Mouse (Mus musculus) neural tube, embryonic 14.5 days (tissue): ENCODE measurements around the gene Angptl8. TPM values are rescaled to one million over a fixed set of nuclear protein-coding genes. Genes with fewer than 3 reads are reported as not detected.

Experiments
- ATAC-seq: fragments of 200-750 bp; cut with Nextera tagmentation; 2 replicates; pipeline ENCODE4 v1.8.0; 2017; ENCODE audit warnings: low read depth, mild to moderate bottlenecking, moderate TSS enrichment, moderate library complexity
- H3K27ac ChIP-seq: fragments of 300-500 bp; sonication (generic); 2 replicates; pipeline ENCODE4 v1.5.1; 2014; ENCODE audit warnings: low read depth, mild to moderate bottlenecking, control low read depth, low read length, moderate library complexity, mixed read lengths
- H3K27me3 ChIP-seq: fragments of 300-500 bp; sonication (generic); 2 replicates; pipeline ENCODE4 v1.6.1; 2014; ENCODE audit warnings: low read length; ENCODE audit not compliant: control insufficient read depth, insufficient read depth
- H3K36me3 ChIP-seq: fragments of 300-500 bp; sonication (generic); 2 replicates; pipeline ENCODE4 v1.6.1; 2014; ENCODE audit warnings: low read length, mixed read lengths; ENCODE audit not compliant: control insufficient read depth, insufficient read depth
- H3K4me1 ChIP-seq: fragments of 300-500 bp; sonication (generic); 2 replicates; pipeline ENCODE4 v1.6.1; 2014; ENCODE audit warnings: low read length; ENCODE audit not compliant: control insufficient read depth, insufficient read depth
- H3K4me2 ChIP-seq: fragments of 300-500 bp; sonication (generic); 2 replicates; pipeline ENCODE4 v1.6.1; 2014; ENCODE audit warnings: mild to moderate bottlenecking, low read depth, low read length, control low read depth
- H3K4me3 ChIP-seq: fragments of 300-500 bp; sonication (generic); 2 replicates; pipeline ENCODE4 v1.5.1; 2014; ENCODE audit warnings: low read depth, low read length, control low read depth, mixed read lengths
- H3K9ac ChIP-seq: fragments of 300-500 bp; sonication (generic); replicated peaks from 2 replicates; pipeline ENCODE4 v1.6.1; 2014; ENCODE audit warnings: low read depth, mild to moderate bottlenecking, control low read depth, low read length, mixed read lengths
- H3K9me3 ChIP-seq: fragments of 300-500 bp; sonication (generic); 2 replicates; pipeline ENCODE4 v1.6.1; 2016; ENCODE audit warnings: low read length; ENCODE audit not compliant: control insufficient read depth
- WGBS: fragments of 180-500 bp; shearing (Covaris S2); extraction: QIAGEN DNeasy Blood & Tissue Kit; methylation state at CpG from one replicate; pipeline ENCODE4 v1.1.7; 2014; 5-methylcytosine and 5-hydroxymethylcytosine counted together
- polyA plus RNA-seq: library from polyadenylated mRNA; unstranded; fragments of >200 nt; fragmentation: Nextera tagmentation; extraction: Ambion mirVana; gene quantifications from 2 replicates; pipeline ENCODE4 v1.2.1, GENCODE M21; 2014

Gene Angptl8
- polyA plus RNA-seq, 1 experiment from 2014 or later = 0.24 TPM

DNA sequence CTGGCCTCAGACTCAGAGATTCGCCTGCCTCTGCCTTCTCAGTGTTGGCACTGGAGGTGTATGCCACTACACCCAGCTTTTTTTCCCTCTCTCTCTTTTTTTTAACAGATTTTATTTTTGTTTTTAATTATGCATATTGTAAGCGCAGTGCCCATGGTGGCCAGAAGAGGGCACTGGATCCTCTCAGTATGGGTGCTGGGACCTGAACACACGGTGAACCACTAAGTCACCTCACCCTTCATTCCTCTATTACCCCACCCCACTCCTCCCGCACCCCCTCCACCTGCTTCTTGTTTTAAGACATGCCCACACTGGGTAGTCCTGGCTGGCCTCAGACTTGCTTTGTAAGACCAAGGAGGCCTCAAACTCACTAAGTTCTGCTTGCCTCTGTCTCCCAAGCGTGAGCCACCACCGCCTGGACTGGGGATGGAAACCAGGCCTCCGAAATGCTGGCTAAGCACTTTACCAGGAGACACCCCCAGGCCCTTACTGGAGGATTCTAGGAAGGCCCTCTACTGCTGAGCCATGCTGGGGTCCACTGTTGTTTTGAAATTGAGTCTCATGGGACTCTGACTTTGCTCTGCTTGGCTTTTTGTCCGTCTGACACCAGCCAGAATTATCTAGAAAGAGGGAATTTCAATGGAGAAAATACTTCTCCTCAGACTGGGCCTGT lies 4.9 kb downstream of the Angptl8 start:
- Histone ChIP-seq H3K4me2 (no peak overlapping the region), H3K4me3 (no peak overlapping the region), H3K9ac (no peak overlapping the region), H3K27ac (no peak overlapping the region), H3K36me3 (no peaks in the 10 kb centered on the region), H3K4me1 (no peaks in the 10 kb centered on the region), H3K9me3 (no peaks in the 10 kb centered on the region), H3K27me3 (no peaks in the 10 kb centered on the region)
- ATAC-seq = 0 out of 2 replicates have a peak, but pooled peaks have one; percentile 13
- 57% methylated on average over 8 of the region's 8 CpGs for WGBS

- no peaks in the 10 kb centered on the region for H3K9me3 ChIP-seq
- 96% methylated on average over 6 of the region's 6 CpGs for WGBS
Observed at GRCm38 (mm10) chr9:21841340-21841739, 6.0 kb downstream of the Angptl8 start.

GRCm38 (mm10) chr9:21842391-21842790 lies 7.1 kb downstream of the Angptl8 start:
- 0 out of 2 replicates have a peak, but pooled peaks cover 2% of the 10 kb centered on the region for H3K4me1 ChIP-seq
- H3K9ac ChIP-seq = no peak overlapping the region
- H3K9me3 ChIP-seq = no peaks in the 10 kb centered on the region
- no peak overlapping the region for H3K27ac ChIP-seq
- no peak overlapping the region for H3K4me2 ChIP-seq
- H3K4me3 ChIP-seq = no peak overlapping the region
- no peak for ATAC-seq
- H3K27me3 ChIP-seq = no peaks in the 10 kb centered on the region
- WGBS = 66% methylated on average over 5 of the region's 5 CpGs
- no peaks in the 10 kb centered on the region for H3K36me3 ChIP-seq

More at GRCm38 (mm10) chr9:21841340-21841739, 6.0 kb downstream of the Angptl8 start:
- no peak overlapping the region for H3K9ac ChIP-seq
- no peak for ATAC-seq
- H3K4me2 ChIP-seq = no peak overlapping the region
- no peaks in the 10 kb centered on the region for H3K36me3 ChIP-seq
- no peaks in the 10 kb centered on the region for H3K4me1 ChIP-seq
- no peaks in the 10 kb centered on the region for H3K27me3 ChIP-seq
- H3K4me3 ChIP-seq = no peak overlapping the region
- H3K27ac ChIP-seq = no peak overlapping the region

GRCm38 (mm10) chr9:21843086-21843485 lies 7.8 kb downstream of the Angptl8 start:
- WGBS = 81% methylated on average over 6 of the region's 6 CpGs
- Histone ChIP-seq H3K4me3 (no peak overlapping the region), H3K27ac (no peak overlapping the region), H3K36me3 (no peaks in the 10 kb centered on the region), H3K4me2 (no peak overlapping the region), H3K9ac (no peak overlapping the region), H3K27me3 (no peaks in the 10 kb centered on the region), H3K9me3 (no peaks in the 10 kb centered on the region), H3K4me1 (0 out of 2 replicates have a peak, but pooled peaks cover 2% of the 10 kb centered on the region)
- no peak for ATAC-seq

DNA sequence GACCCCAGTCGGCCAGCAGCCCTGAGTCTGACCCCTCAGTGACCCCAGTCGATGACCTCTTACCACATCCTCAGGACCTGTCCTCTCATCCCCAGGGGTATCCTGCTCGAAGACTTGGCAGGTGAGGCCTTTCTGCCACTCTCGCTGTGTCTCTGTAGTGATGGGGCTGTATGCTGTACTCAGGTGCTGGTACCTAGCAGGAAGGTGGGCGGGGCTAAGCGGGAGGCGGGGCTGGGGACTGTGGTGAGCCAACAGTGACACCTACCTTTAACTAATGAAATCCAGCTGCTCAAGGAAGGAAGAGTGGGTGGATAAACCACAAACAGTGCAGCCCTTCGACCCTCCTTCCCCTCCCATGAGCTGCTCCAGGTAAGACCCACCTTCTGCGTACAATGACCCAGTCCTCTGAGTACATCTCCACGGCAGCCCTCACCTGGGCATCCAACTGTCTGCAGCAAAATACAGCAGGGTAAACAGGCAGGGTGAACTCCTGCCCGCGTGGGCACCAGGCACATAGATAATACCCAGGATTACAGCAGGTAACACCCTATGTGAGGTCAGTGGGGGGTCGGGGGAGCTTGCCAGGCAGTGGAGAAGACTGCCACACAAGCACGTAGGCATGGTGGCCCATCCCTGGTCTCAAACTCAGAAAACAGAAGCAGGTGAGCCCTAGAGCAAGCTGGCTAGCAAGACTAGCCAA lies 10.2 kb downstream of the Angptl8 start:
- H3K4me3 ChIP-seq = no peak overlapping the region
- H3K4me2 ChIP-seq = no peak overlapping the region
- H3K27ac ChIP-seq = no peak overlapping the region
- H3K27me3 ChIP-seq = no peaks in the 10 kb centered on the region
- H3K9ac ChIP-seq = no peak overlapping the region
- no peaks in the 10 kb centered on the region for H3K9me3 ChIP-seq
- WGBS = 61% methylated on average over 14 of the region's 14 CpGs
- no peaks in the 10 kb centered on the region for H3K36me3 ChIP-seq
- H3K4me1 ChIP-seq = 0 out of 2 replicates have a peak, but pooled peaks cover 2% of the 10 kb centered on the region
- no peak for ATAC-seq

GRCm38 (mm10) chr9:21846755-21847341 lies 11.5 kb downstream of the Angptl8 start:
- H3K4me2 ChIP-seq = peak overlapping the region; percentile 21; the same call in 1 of the 2 replicates
- no peak overlapping the region for H3K9ac ChIP-seq
- H3K27ac ChIP-seq = peak overlapping the region; percentile 8; the same call in 1 of the 2 replicates
- H3K36me3 ChIP-seq = no peaks in the 10 kb centered on the region
- no peaks in the 10 kb centered on the region for H3K27me3 ChIP-seq
- 9% methylated on average over 11 of the region's 11 CpGs for WGBS
- no peak overlapping the region for H3K4me3 ChIP-seq
- peak; percentile 20; the same call in 1 of the 2 replicates for ATAC-seq
- H3K9me3 ChIP-seq = no peaks in the 10 kb centered on the region
- 0 out of 2 replicates have a peak, but pooled peaks cover 2% of the 10 kb centered on the region for H3K4me1 ChIP-seq

DNA sequence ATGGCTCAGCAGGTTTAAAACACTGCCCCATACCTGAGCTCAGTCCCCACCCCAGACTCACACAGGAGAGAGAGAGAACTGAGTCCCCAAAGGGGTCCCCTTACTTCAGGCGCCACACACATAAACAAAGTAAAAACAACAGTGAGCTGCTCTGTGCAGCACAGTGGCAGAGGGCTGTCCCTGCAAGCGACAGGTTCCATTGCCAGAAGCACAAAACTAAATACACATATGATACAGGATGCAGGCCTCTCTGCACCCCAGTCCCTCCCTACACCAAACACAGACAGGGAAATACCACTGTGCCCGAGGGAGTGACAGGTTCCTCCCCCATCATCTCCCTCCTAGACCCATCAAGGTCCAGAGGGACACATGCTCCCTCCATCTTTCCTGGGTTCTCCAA lies 12.1 kb downstream of the Angptl8 start:
- Histone ChIP-seq H3K4me3 (no peak overlapping the region), H3K27ac (0 out of 2 replicates have a peak overlapping the region, but pooled peaks have one; percentile 34), H3K9me3 (no peaks in the 10 kb centered on the region), H3K36me3 (no peaks in the 10 kb centered on the region), H3K4me2 (peak overlapping the region; percentile 21; the same call in 1 of the 2 replicates), H3K27me3 (no peaks in the 10 kb centered on the region), H3K9ac (no peak overlapping the region), H3K4me1 (0 out of 2 replicates have a peak, but pooled peaks cover 2% of the 10 kb centered on the region)
- 30% methylated on average over 3 of the region's 3 CpGs for WGBS
- ATAC-seq = no peak

- Histone ChIP-seq H3K27me3 (no peaks in the 10 kb centered on the region), H3K9ac (no peak overlapping the region), H3K4me1 (0 out of 2 replicates have a peak, but pooled peaks cover 6% of the 10 kb centered on the region), H3K9me3 (no peaks in the 10 kb centered on the region), H3K36me3 (no peaks in the 10 kb centered on the region), H3K27ac (0 out of 2 replicates have a peak overlapping the region, but pooled peaks have one; percentile 34), H3K4me3 (no peak overlapping the region), H3K4me2 (no peak overlapping the region)
- no peak for ATAC-seq
- 31% methylated on average over 10 of the region's 10 CpGs for WGBS
Observed at GRCm38 (mm10) chr9:21847926-21848325, 12.6 kb downstream of the Angptl8 start.
